Mouse (Mus musculus): ENCODE measurements around the gene M1ap. TPM values are rescaled to one million over a fixed set of nuclear protein-coding genes. Genes with fewer than 3 reads are reported as not detected.
A peak's percentile ranks its signal among the peaks of the same experiment; 100 is the strongest.

Gene M1ap
- total RNA-seq, 1 experiment from 2014 or later = not detected

GRCm38 (mm10) chr6:82926528-82926927, 20.2 kb upstream of the M1ap start:
- ATAC-seq (replicated peaks; ENCODE audit: insufficient number of reproducible peaks, low FRiP score, low TSS enrichment, poor library complexity, severe bottlenecking) = no peak

GRCm38 (mm10) chr6:82927617-82928016, 19.1 kb upstream of the M1ap start:
- no peak for ATAC-seq (replicated peaks; ENCODE audit: insufficient number of reproducible peaks, low FRiP score, low TSS enrichment, poor library complexity, severe bottlenecking)

- no peak for ATAC-seq (replicated peaks; ENCODE audit: insufficient number of reproducible peaks, low FRiP score, low TSS enrichment, poor library complexity, severe bottlenecking)
These were observed 12.0 kb upstream of the M1ap start for GRCm38 (mm10) chr6:82934616-82935230.

- no peak for ATAC-seq (replicated peaks; ENCODE audit: insufficient number of reproducible peaks, low FRiP score, low TSS enrichment, poor library complexity, severe bottlenecking)
These were observed 7.4 kb upstream of the M1ap start, which contains the start of gene Sema4f for GRCm38 (mm10) chr6:82939167-82939912. Sema4f (minus strand) TSS chr6:82939769.

GRCm38 (mm10) chr6:82940765-82941164, 5.9 kb upstream of the M1ap start:
- ATAC-seq (replicated peaks; ENCODE audit: insufficient number of reproducible peaks, low FRiP score, low TSS enrichment, poor library complexity, severe bottlenecking) = no peak

- no peak for ATAC-seq (replicated peaks; ENCODE audit: insufficient number of reproducible peaks, low FRiP score, low TSS enrichment, poor library complexity, severe bottlenecking)
These were observed 952 bp upstream of the M1ap start for GRCm38 (mm10) chr6:82945750-82946149.

GRCm38 (mm10) chr6:82956553-82957251, 10.0 kb downstream of the M1ap start:
- ATAC-seq (replicated peaks; ENCODE audit: insufficient number of reproducible peaks, low FRiP score, low TSS enrichment, poor library complexity, severe bottlenecking) = no peak

- no peak for ATAC-seq (replicated peaks; ENCODE audit: insufficient number of reproducible peaks, low FRiP score, low TSS enrichment, poor library complexity, severe bottlenecking)
These were observed 15.0 kb downstream of the M1ap start for GRCm38 (mm10) chr6:82961664-82962063.

GRCm38 (mm10) chr6:82969249-82970084, 22.8 kb downstream of the M1ap start:
- no peak for ATAC-seq (replicated peaks; ENCODE audit: insufficient number of reproducible peaks, low FRiP score, low TSS enrichment, poor library complexity, severe bottlenecking)

GRCm38 (mm10) chr6:82971031-82971430, 24.3 kb downstream of the M1ap start:
- peak; percentile 71 for ATAC-seq (replicated peaks; ENCODE audit: insufficient number of reproducible peaks, low FRiP score, low TSS enrichment, poor library complexity, severe bottlenecking)

GRCm38 (mm10) chr6:82987411-82987971, 40.8 kb downstream of the M1ap start:
- no peak for ATAC-seq (replicated peaks; ENCODE audit: insufficient number of reproducible peaks, low FRiP score, low TSS enrichment, poor library complexity, severe bottlenecking)

GRCm38 (mm10) chr6:82993696-82994095, 47.0 kb downstream of the M1ap start:
- ATAC-seq (replicated peaks; ENCODE audit: insufficient number of reproducible peaks, low FRiP score, low TSS enrichment, poor library complexity, severe bottlenecking) = no peak

- no peak for ATAC-seq (replicated peaks; ENCODE audit: insufficient number of reproducible peaks, low FRiP score, low TSS enrichment, poor library complexity, severe bottlenecking)
These were observed 47.7 kb downstream of the M1ap start for GRCm38 (mm10) chr6:82994372-82994771.

- peak; percentile 95 for ATAC-seq (replicated peaks; ENCODE audit: insufficient number of reproducible peaks, low FRiP score, low TSS enrichment, poor library complexity, severe bottlenecking)
These were observed 50.1 kb downstream of the M1ap start for GRCm38 (mm10) chr6:82996740-82997315.

GRCm38 (mm10) chr6:82997511-82998102, 50.9 kb downstream of the M1ap start:
- peak; percentile 28 for ATAC-seq (replicated peaks; ENCODE audit: insufficient number of reproducible peaks, low FRiP score, low TSS enrichment, poor library complexity, severe bottlenecking)

- no peak for ATAC-seq (replicated peaks; ENCODE audit: insufficient number of reproducible peaks, low FRiP score, low TSS enrichment, poor library complexity, severe bottlenecking)
These were observed 51.6 kb downstream of the M1ap start for GRCm38 (mm10) chr6:82998326-82998725.

- ATAC-seq (replicated peaks; ENCODE audit: insufficient number of reproducible peaks, low FRiP score, low TSS enrichment, poor library complexity, severe bottlenecking) = no peak
These were observed 53.3 kb downstream of the M1ap start for GRCm38 (mm10) chr6:82999986-83000385.

- ATAC-seq (replicated peaks; ENCODE audit: insufficient number of reproducible peaks, low FRiP score, low TSS enrichment, poor library complexity, severe bottlenecking) = no peak
These were observed 56.4 kb downstream of the M1ap start for GRCm38 (mm10) chr6:83003082-83003481.
